ENCODE assay signal across 8 mouse cellular contexts in genomic region chr6:124930754-124931524, GRCm38 (mm10). TPM values are rescaled to one million over a fixed set of nuclear protein-coding genes. Genes with fewer than 3 reads are reported as not detected.
DNase-seq lines count a peak whose midpoint lies in the region; ATAC-seq and TF ChIP-seq lines count a peak whose summit lies in the region.

TSS of gene Mlf2 (plus strand) at chr6:124931386.

- peak; percentile 95 for DNase-seq in CH12.LX (ENCODE audit: extremely low read depth)
- DNase-seq in c-Kit-positive CD71-positive TER-119-negative erythroid progenitor cells, embryonic 14.5 days (ENCODE audit: low read depth): peak; percentile 95
- peak; percentile 99 for DNase-seq in heart, postnatal 0 days (ENCODE audit: low spot score)
- DNase-seq in kidney, postnatal 4 days: peak; percentile 99 to 100

- dilution Hi-C loops in CH12.LX (cut with MboI; ENCODE audit: extremely low pct_ligation_motif_present, extremely low pct_unique_long_range_greater_than_20kb, low sequenced_read_pairs): no loop called here

- under 1% methylated on average over 54 of the region's 64 CpGs for WGBS in forebrain, embryonic 12.5 days
- under 1% methylated on average over 53 of the region's 64 CpGs for WGBS in heart, postnatal 0 days
- WGBS in liver, embryonic 16.5 days (ENCODE audit: insufficient replicate concordance): under 1% methylated on average over 52 of the region's 64 CpGs
- under 1% methylated on average over 54 of the region's 64 CpGs for WGBS in neural tube, embryonic 13.5 days

- peaks cover 27 to 33% of the 10 kb centered on the region in 2 experiments for H3K36me3 ChIP-seq in CH12.LX (replicated peaks in 1 of 2; ENCODE audit: control insufficient read depth in 1 of 2, insufficient read depth in 1 of 2, low read length in 1 of 2)
- peaks cover 31% of the 10 kb centered on the region for H3K36me3 ChIP-seq in forebrain, embryonic 12.5 days (replicated peaks)
- H3K36me3 ChIP-seq in heart, postnatal 0 days (replicated peaks; ENCODE audit: control insufficient read depth, insufficient read depth, low read length): peaks cover 30% of the 10 kb centered on the region
- peaks cover 9% of the 10 kb centered on the region for H3K36me3 ChIP-seq in liver, embryonic 16.5 days (ENCODE audit: control insufficient read depth, insufficient read depth)
- peaks cover 28% of the 10 kb centered on the region for H3K36me3 ChIP-seq in neural tube, embryonic 13.5 days
- H3K36me3 ChIP-seq in testis, adult 2 months (ENCODE audit: control insufficient read depth, insufficient read depth, low read length): no peaks in the 10 kb centered on the region; the same call in none of the 2 replicates

- H3K27me3 ChIP-seq in CH12.LX (replicated peaks): no peaks in the 10 kb centered on the region
- H3K27me3 ChIP-seq in forebrain, embryonic 12.5 days: no peaks in the 10 kb centered on the region; the same call in 1 of the 2 replicates
- H3K27me3 ChIP-seq in heart, postnatal 0 days (ENCODE audit: control insufficient read depth, insufficient read depth, low read length): no peaks in the 10 kb centered on the region
- no peaks in the 10 kb centered on the region for H3K27me3 ChIP-seq in liver, embryonic 16.5 days (ENCODE audit: control insufficient read depth, insufficient read depth, low read depth, low read length)
- no peaks in the 10 kb centered on the region for H3K27me3 ChIP-seq in neural tube, embryonic 13.5 days
- H3K27me3 ChIP-seq in testis, adult 2 months (ENCODE audit: control insufficient read depth, insufficient read depth, low read length): no peaks in the 10 kb centered on the region

- peak within 1 kb of the TSS; percentile 96 for H3K9ac ChIP-seq in CH12.LX (ENCODE audit: insufficient read depth, low read depth)
- peak within 1 kb of the TSS; percentile 97 for H3K9ac ChIP-seq in forebrain, embryonic 12.5 days
- H3K9ac ChIP-seq in heart, postnatal 0 days (replicated peaks; ENCODE audit: low read depth, low read length): peak within 1 kb of the TSS; percentile 80
- peak within 1 kb of the TSS; percentile 96 for H3K9ac ChIP-seq in liver, embryonic 16.5 days (ENCODE audit: low read depth, low read length)
- peak within 1 kb of the TSS; percentile 99 for H3K9ac ChIP-seq in neural tube, embryonic 13.5 days

- peaks cover 2% of the 10 kb centered on the region for H3K9me3 ChIP-seq in CH12.LX (replicated peaks; ENCODE audit: low read length)
- H3K9me3 ChIP-seq in forebrain, embryonic 12.5 days: no peaks in the 10 kb centered on the region
- no peaks in the 10 kb centered on the region for H3K9me3 ChIP-seq in heart, postnatal 0 days (replicated peaks; ENCODE audit: control insufficient read depth, low read length)
- H3K9me3 ChIP-seq in liver, embryonic 16.5 days (replicated peaks; ENCODE audit: control insufficient read depth, low read length): no peaks in the 10 kb centered on the region
- no peaks in the 10 kb centered on the region for H3K9me3 ChIP-seq in neural tube, embryonic 13.5 days

- peak within 1 kb of the TSS; percentile 76 to 99 (median 95) for H3K4me3 ChIP-seq in CH12.LX (replicated peaks in 1 of 3; ENCODE audit: low read depth in 2 of 3, low read length in 2 of 3, poor library complexity in 1 of 3)
- H3K4me3 ChIP-seq in forebrain, embryonic 12.5 days (replicated peaks): peak within 1 kb of the TSS; percentile 90
- peak within 1 kb of the TSS; percentile 91 for H3K4me3 ChIP-seq in heart, postnatal 0 days (ENCODE audit: low read depth, low read length)
- peak within 1 kb of the TSS; percentile 97 for H3K4me3 ChIP-seq in liver, embryonic 16.5 days (ENCODE audit: low read depth, low read length)
- peak within 1 kb of the TSS; percentile 95 for H3K4me3 ChIP-seq in neural tube, embryonic 13.5 days
- peak within 1 kb of the TSS; percentile 97 for H3K4me3 ChIP-seq in testis, adult 2 months (ENCODE audit: control insufficient read depth, low read depth, low read length)

- H3K4me1 ChIP-seq in CH12.LX (ENCODE audit: control insufficient read depth in 1 of 2, insufficient read depth in 2 of 2): peaks cover 5 to 18% of the 10 kb centered on the region in 2 experiments
- H3K4me1 ChIP-seq in forebrain, embryonic 12.5 days: peaks cover 25% of the 10 kb centered on the region
- peaks cover 15% of the 10 kb centered on the region for H3K4me1 ChIP-seq in heart, postnatal 0 days (ENCODE audit: control insufficient read depth, insufficient read depth)
- peaks cover 19% of the 10 kb centered on the region for H3K4me1 ChIP-seq in liver, embryonic 16.5 days (ENCODE audit: control insufficient read depth, low read depth, low read length)
- H3K4me1 ChIP-seq in neural tube, embryonic 13.5 days (replicated peaks): peaks cover 40% of the 10 kb centered on the region
- H3K4me1 ChIP-seq in testis, adult 2 months (ENCODE audit: control insufficient read depth, insufficient read depth, low read length): peaks cover 7% of the 10 kb centered on the region

- peak; percentile 94 for ATAC-seq in forebrain, embryonic 12.5 days (ENCODE audit: low FRiP score)
- ATAC-seq in heart, postnatal 0 days (ENCODE audit: insufficient read depth, low read depth): peak; percentile 91
- ATAC-seq in liver, embryonic 16.5 days (ENCODE audit: low read depth): peak; percentile 86
- peak; percentile 95 for ATAC-seq in neural tube, embryonic 13.5 days (ENCODE audit: low read depth)

- H3K27ac ChIP-seq in CH12.LX (ENCODE audit: insufficient read depth, low read depth): peak within 1 kb of the TSS; percentile 72
- H3K27ac ChIP-seq in forebrain, embryonic 12.5 days: peak within 1 kb of the TSS; percentile 97
- H3K27ac ChIP-seq in heart, postnatal 0 days (ENCODE audit: low read depth): peak within 1 kb of the TSS; percentile 96
- H3K27ac ChIP-seq in liver, embryonic 16.5 days (ENCODE audit: low read length): peak within 1 kb of the TSS; percentile 90
- peak within 1 kb of the TSS; percentile 97 for H3K27ac ChIP-seq in neural tube, embryonic 13.5 days (replicated peaks)
- peak within 1 kb of the TSS; percentile 83 for H3K27ac ChIP-seq in testis, adult 2 months (ENCODE audit: control insufficient read depth, insufficient read depth, low read depth, low read length)

- H3K79me2 ChIP-seq in CH12.LX (replicated peaks; ENCODE audit: control insufficient read depth, extremely low read depth, insufficient read depth, poor library complexity, severe bottlenecking): peaks cover 14% of the 10 kb centered on the region

- TF ChIP-seq POLR2A in CH12.LX (IDR thresholded peaks at IDR 0.05; ENCODE audit: low read depth, low read length): peak; percentile 85
- peak; percentile 79 for TF ChIP-seq POLR2A in testis, adult 2 months (IDR thresholded peaks at IDR 0.05; ENCODE audit: control insufficient read depth, low read depth, low read length)

- in situ Hi-C loops in CH12.LX (cut with MboI; ENCODE audit: low pct_ligation_motif_present, low pct_unique_long_range_greater_than_20kb, low sequenced_read_pairs): loop anchor here (10.0 kb wide), 1 partner anchor 86 kb away; the partner anchor contains the start of gene Gnb3

- peak; percentile 86 for TF ChIP-seq RAD21 in CH12.LX (IDR thresholded peaks at IDR 0.05; ENCODE audit: low read depth, low read length)

- no peak for TF ChIP-seq EP300 in CH12.LX (IDR thresholded peaks at IDR 0.05; ENCODE audit: low read length)
- peak; percentile 12; the same call in 1 of the 2 replicates for TF ChIP-seq EP300 in heart, postnatal 0 days (IDR thresholded peaks at IDR 0.05; ENCODE audit: low read depth)

- H3K4me2 ChIP-seq in CH12.LX (ENCODE audit: insufficient read depth, low read depth, poor library complexity, severe bottlenecking): peak within 1 kb of the TSS; percentile 83
- peak within 1 kb of the TSS; percentile 94 for H3K4me2 ChIP-seq in forebrain, embryonic 12.5 days
- peak within 1 kb of the TSS; percentile 75 for H3K4me2 ChIP-seq in heart, postnatal 0 days (ENCODE audit: low read depth, low read length)
- H3K4me2 ChIP-seq in liver, embryonic 16.5 days (ENCODE audit: low read depth, low read length): peak within 1 kb of the TSS; percentile 87
- peak within 1 kb of the TSS; percentile 82 for H3K4me2 ChIP-seq in neural tube, embryonic 13.5 days

- peak; percentile 71 to 95 for TF ChIP-seq CTCF in CH12.LX (conservative IDR thresholded peaks at IDR 0.05 in 1 of 2, IDR thresholded peaks at IDR 0.05 in 1 of 2; ENCODE audit: low read depth in 2 of 2, low read length in 2 of 2)
- TF ChIP-seq CTCF in heart, postnatal 0 days (IDR thresholded peaks at IDR 0.05; ENCODE audit: low read depth): peak; percentile 99
- peak; percentile 90 for TF ChIP-seq CTCF in testis, adult 2 months (IDR thresholded peaks at IDR 0.05; ENCODE audit: control insufficient read depth, insufficient read depth, insufficient replicate concordance, low read depth, low read length)

TF ChIP-seq in CH12.LX, 34 proteins besides CTCF, POLR2A, EP300 and RAD21 (continues in another document):
- TF ChIP-seq ELF1 (IDR thresholded peaks at IDR 0.05; ENCODE audit: low read depth, low read length): peak; percentile 76
- peak; percentile 73 for TF ChIP-seq NRF1 (IDR thresholded peaks at IDR 0.05; ENCODE audit: low read depth, low read length)
- no peak for TF ChIP-seq JUN (IDR thresholded peaks at IDR 0.05; ENCODE audit: insufficient read depth, low read depth, low read length)
- TF ChIP-seq KAT2A (IDR thresholded peaks at IDR 0.05; ENCODE audit: insufficient replicate concordance, low read length): 0 out of 2 replicates have a peak, but pooled peaks have one; percentile 48
- TF ChIP-seq ETS1 (conservative IDR thresholded peaks at IDR 0.05; ENCODE audit: low read depth, low read length): no peak; the same call in 1 of the 2 replicates
- TF ChIP-seq TCF12 (IDR thresholded peaks at IDR 0.05; ENCODE audit: low read depth, low read length): peak; percentile 78
- peak; percentile 49; the same call in 1 of the 2 replicates for TF ChIP-seq IRF4 (IDR thresholded peaks at IDR 0.05; ENCODE audit: low read depth, low read length)
- TF ChIP-seq UBTF (IDR thresholded peaks at IDR 0.05; ENCODE audit: low read depth, low read length): peak; percentile 87; the same call in 1 of the 2 replicates
- TF ChIP-seq TBP (conservative IDR thresholded peaks at IDR 0.05; ENCODE audit: low read depth, low read length): no peak
- TF ChIP-seq SMC3 (IDR thresholded peaks at IDR 0.05; ENCODE audit: low read depth, low read length): peak; percentile 94
- no peak for TF ChIP-seq MAX (IDR thresholded peaks at IDR 0.05; ENCODE audit: low read length)
- peak; percentile 63 for TF ChIP-seq MXI1 (IDR thresholded peaks at IDR 0.05; ENCODE audit: low read depth, low read length)

RNA-seq across cellular contexts. Expression of gene Mlf2, which starts in this region (rescaled TPM):
- total RNA-seq in CH12.LX (2012; rRNA removed) (116 and 129 TPM in 2 replicates), CH12.LX (2014; rRNA removed) (109 and 124 TPM in 2 replicates)
- polyA plus RNA-seq in CH12.LX (2012; ENCODE audit: insufficient read length, low read depth): 203 and 210 TPM in 2 replicates
- 445 and 449 TPM in 2 replicates for polyA plus RNA-seq in forebrain, embryonic 12.5 days (2016; fragmentation: Nextera tagmentation; extraction: Ambion mirVana)
- 333 and 532 TPM in 2 replicates for total RNA-seq in heart, postnatal 0 days (2014; rRNA removed; ENCODE audit: low replicate concordance)
- polyA plus RNA-seq in heart, postnatal 0 days (2015; fragmentation: Nextera tagmentation; extraction: Ambion mirVana): 296 and 298 TPM in 2 replicates
- 103 and 110 TPM in 2 replicates for polyA plus RNA-seq in liver, embryonic 16.5 days (2015; fragmentation: Nextera tagmentation; extraction: Ambion mirVana)
- 535 and 552 TPM in 2 replicates for polyA plus RNA-seq in neural tube, embryonic 13.5 days (2015; fragmentation: Nextera tagmentation; extraction: Ambion mirVana)
- polyA plus RNA-seq in testis, adult 2 months (2012; rRNA removed): 75.4 and 76.5 TPM in 2 replicates

Comparison
In these comparisons a context has a peak if more than half of its experiments do, and no peak if none do; other contexts are left out.
1. Peak in every context shown above with its lines: DNase-seq, ATAC-seq, H3K4me3 ChIP-seq and H3K27ac ChIP-seq.